Mouse (Mus musculus): ENCODE results near the gene Pdhb. TPM values are rescaled to one million over a fixed set of nuclear protein-coding genes. Genes with fewer than 3 reads are reported as not detected.
A peak's percentile ranks its signal among the peaks of the same experiment; 100 is the strongest.
"Not testable (repeated sequence)": the region's sequence is repeated elsewhere in the genome, so short reads cannot be mapped to it uniquely, and the experiment has no call there.

Pdhb gene
- polyA plus RNA-seq, 1 experiment = 19.8 TPM

DNA sequence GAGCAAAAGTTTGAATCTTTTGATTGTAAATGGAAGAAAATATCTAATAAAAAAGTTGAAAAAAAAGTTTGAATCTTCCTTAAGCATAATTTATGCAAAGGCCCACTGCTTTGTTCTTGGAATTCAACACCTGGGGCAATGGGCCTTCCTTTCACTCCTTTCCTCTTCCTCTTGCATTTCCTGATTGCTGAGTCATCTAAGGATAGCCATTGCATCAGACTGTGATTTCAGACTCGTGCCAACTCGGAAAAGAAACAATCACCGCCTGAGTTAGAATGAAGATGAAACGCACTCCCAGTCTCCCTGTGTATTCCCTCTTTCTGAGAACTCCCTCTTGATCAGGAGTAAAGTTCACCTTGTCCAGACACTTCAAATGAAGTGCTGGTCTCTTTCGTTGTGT lies 1.8 kb upstream of the Pdhb start:
- Histone ChIP-seq H3K36me3 (ENCODE audit: control insufficient read depth, insufficient read depth, low read length) (peaks cover 7% of the 10 kb centered on the region), H3K27ac (ENCODE audit: insufficient read depth, low read depth, low read length) (peak overlapping the region; percentile 36; the same call in 1 of the 2 replicates), H3K4me1 (ENCODE audit: control insufficient read depth, insufficient read depth, insufficient read length, low read length) (peaks cover 4% of the 10 kb centered on the region; the same call in 1 of the 2 replicates), H3K27me3 (ENCODE audit: control insufficient read depth, insufficient read depth, low read length) (no peaks in the 10 kb centered on the region), H3K4me3 (ENCODE audit: low read depth, low read length) (no peak overlapping the region)
- TF ChIP-seq POLR2A (IDR thresholded peaks at IDR 0.05; ENCODE audit: low read depth, low read length) (no peak), CTCF (IDR thresholded peaks at IDR 0.05; ENCODE audit: extremely low read depth, insufficient read length, insufficient replicate concordance, low read depth, low read length) (no peak)
- WGBS = 32% methylated on average over 5 of the region's 5 CpGs

DNA sequence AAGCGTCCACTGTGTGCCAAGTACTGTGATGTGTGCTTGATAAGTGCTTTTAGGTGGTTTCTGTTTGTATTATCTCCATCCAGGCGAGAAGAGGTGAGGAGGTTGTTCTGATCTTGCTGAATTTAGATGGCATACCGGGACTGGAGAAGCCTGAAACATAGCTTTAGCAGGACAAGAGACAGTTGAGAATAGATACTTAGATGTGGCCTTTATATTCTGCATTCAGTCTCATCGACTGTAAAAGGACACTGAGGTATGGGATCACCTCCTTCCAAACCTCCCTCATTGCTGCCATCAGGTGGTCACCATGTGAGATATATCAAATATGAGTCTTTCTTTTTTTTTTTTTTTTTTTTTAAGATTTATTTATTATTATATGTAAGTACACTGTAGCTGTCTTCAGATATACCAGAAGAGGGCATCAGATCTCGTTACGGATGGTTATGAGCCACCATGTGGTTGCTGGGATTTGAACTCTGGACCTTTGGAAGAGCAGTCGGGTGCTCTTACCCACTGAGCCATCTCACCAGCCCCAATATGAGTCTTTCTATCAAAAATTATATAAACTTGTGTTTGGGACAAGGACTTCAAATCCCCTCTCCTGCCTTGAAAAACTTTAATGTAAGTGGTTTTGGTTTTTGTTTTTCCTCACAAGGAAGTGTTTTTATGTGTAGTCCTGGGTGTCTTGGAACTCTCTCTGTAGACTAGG lies 871 bp upstream of the Pdhb start:
- 6% methylated on average over 7 of the region's 7 CpGs for WGBS
- H3K4me1 ChIP-seq (ENCODE audit: control insufficient read depth, insufficient read depth, insufficient read length, low read length); H3K27me3 ChIP-seq (ENCODE audit: control insufficient read depth, insufficient read depth, low read length): not testable (repeated sequence)
- Histone ChIP-seq H3K36me3 (ENCODE audit: control insufficient read depth, insufficient read depth, low read length) (peaks cover 16% of the 10 kb centered on the region), H3K4me3 (ENCODE audit: low read depth, low read length) (peak overlapping the region; percentile 57), H3K27ac (ENCODE audit: insufficient read depth, low read depth, low read length) (peak overlapping the region; percentile 90)

DNA sequence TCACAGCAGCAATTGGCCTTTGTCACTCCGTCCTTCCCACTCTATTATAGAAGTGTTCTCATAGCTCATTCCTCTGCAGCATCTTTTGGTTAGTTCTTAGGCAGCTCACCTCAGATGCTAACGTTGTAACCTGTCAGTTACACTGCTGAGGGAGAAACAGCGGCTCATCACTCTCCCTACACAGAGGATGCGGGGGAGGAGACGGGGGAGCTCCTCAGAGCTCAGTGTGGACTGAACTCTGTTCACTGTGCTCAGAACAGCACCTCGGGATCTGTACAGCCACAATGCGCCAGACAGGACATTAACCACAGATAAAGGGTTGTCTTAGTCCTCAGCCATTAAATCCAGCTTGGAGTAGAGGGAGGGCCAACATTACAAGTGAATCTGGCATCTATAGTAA lies 8.4 kb downstream of the Pdhb start:
- Histone ChIP-seq H3K27me3 (ENCODE audit: control insufficient read depth, insufficient read depth, low read length) (no peaks in the 10 kb centered on the region), H3K27ac (ENCODE audit: insufficient read depth, low read depth, low read length) (no peak overlapping the region), H3K4me3 (ENCODE audit: low read depth, low read length) (no peak overlapping the region), H3K36me3 (ENCODE audit: control insufficient read depth, insufficient read depth, low read length) (peaks cover 62% of the 10 kb centered on the region), H3K4me1 (ENCODE audit: control insufficient read depth, insufficient read depth, insufficient read length, low read length) (peaks cover 2% of the 10 kb centered on the region; the same call in 1 of the 2 replicates)
- WGBS = 82% methylated on average over 7 of the region's 7 CpGs
- TF ChIP-seq CTCF (IDR thresholded peaks at IDR 0.05; ENCODE audit: extremely low read depth, insufficient read length, insufficient replicate concordance, low read depth, low read length) = no peak

DNA sequence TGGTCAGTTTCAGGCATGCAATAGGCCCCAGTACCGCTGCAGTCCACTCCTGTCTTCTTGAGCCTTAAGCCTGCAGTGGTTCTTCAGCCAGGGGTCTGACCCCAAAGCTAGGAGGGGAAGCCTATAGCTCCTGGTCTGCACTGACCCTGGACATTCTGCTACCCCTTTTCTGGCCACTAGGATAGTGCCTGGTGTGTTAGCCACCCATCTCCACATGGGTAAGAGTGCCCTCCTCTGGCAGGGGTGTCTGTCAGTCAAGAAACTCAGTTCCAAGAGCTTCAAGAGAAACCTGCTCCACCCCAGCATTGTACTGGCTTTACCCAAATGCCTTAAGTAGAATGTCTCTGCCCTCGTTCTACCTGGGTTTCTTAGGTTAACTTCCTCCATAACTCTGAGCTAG lies 11.0 kb downstream of the Pdhb start:
- no peaks in the 10 kb centered on the region for H3K4me1 ChIP-seq (ENCODE audit: control insufficient read depth, insufficient read depth, insufficient read length, low read length)
- H3K36me3 ChIP-seq (ENCODE audit: control insufficient read depth, insufficient read depth, low read length) = peaks cover 52% of the 10 kb centered on the region
- no peak overlapping the region for H3K4me3 ChIP-seq (ENCODE audit: low read depth, low read length)
- no peak overlapping the region for H3K27ac ChIP-seq (ENCODE audit: insufficient read depth, low read depth, low read length)
- no peak for TF ChIP-seq POLR2A (IDR thresholded peaks at IDR 0.05; ENCODE audit: low read depth, low read length)
- TF ChIP-seq CTCF (IDR thresholded peaks at IDR 0.05; ENCODE audit: extremely low read depth, insufficient read length, insufficient replicate concordance, low read depth, low read length) = peak; percentile 59; the same call in 1 of the 2 replicates
- no peaks in the 10 kb centered on the region for H3K27me3 ChIP-seq (ENCODE audit: control insufficient read depth, insufficient read depth, low read length)
- WGBS = 80% methylated on average over 2 of the region's 2 CpGs

DNA sequence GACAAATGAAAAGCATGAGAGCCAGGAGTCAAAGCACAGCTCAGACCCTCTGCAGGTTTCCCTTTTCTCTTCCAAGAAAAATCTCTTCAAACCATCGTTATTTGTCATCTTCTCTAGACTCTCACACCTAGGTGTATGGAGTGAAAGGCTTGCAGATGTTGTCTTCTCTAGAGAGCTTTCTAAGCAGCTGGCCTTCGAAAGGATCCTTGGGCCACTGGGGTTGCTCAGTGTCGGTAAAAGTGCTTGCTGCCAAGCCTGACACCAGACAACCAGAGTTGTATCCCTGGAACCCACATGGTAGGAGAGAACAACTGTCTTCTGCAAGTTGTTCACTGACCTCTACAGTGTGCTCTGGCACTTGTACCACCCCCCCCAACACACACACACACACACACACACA lies 13.7 kb downstream of the Pdhb start:
- H3K36me3 ChIP-seq (ENCODE audit: control insufficient read depth, insufficient read depth, low read length) = peaks cover 40% of the 10 kb centered on the region
- no peak for TF ChIP-seq POLR2A (IDR thresholded peaks at IDR 0.05; ENCODE audit: low read depth, low read length)
- TF ChIP-seq CTCF (IDR thresholded peaks at IDR 0.05; ENCODE audit: extremely low read depth, insufficient read length, insufficient replicate concordance, low read depth, low read length) = no peak
- H3K27me3 ChIP-seq (ENCODE audit: control insufficient read depth, insufficient read depth, low read length) = no peaks in the 10 kb centered on the region
- H3K4me3 ChIP-seq (ENCODE audit: low read depth, low read length) = no peak overlapping the region
- H3K27ac ChIP-seq (ENCODE audit: insufficient read depth, low read depth, low read length) = no peak overlapping the region
- H3K4me1 ChIP-seq (ENCODE audit: control insufficient read depth, insufficient read depth, insufficient read length, low read length) = no peaks in the 10 kb centered on the region
- WGBS = 81% methylated on average over 3 of the region's 3 CpGs

DNA sequence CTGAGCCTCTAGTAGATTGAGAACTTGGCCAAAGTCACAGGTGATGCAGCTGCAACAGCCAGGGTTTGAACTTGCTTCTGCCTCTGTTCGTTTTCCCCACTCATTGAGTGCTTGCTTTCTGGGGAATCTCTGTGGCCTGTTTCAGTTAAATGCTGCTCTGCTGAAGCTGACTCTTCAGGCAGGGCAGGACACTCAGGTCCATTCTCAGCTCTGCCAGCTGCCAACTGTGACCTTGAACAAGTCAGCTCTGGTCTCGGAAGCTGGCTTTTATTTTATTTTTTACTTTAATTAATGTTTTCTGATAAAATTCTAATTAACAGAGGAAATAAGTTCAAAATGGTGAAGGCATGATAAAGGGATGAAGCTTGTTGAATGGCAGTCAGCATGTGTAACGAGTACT lies 14.1 kb downstream of the Pdhb start:
- Histone ChIP-seq H3K4me1 (ENCODE audit: control insufficient read depth, insufficient read depth, insufficient read length, low read length) (no peaks in the 10 kb centered on the region), H3K27me3 (ENCODE audit: control insufficient read depth, insufficient read depth, low read length) (no peaks in the 10 kb centered on the region), H3K27ac (ENCODE audit: insufficient read depth, low read depth, low read length) (no peak overlapping the region), H3K4me3 (ENCODE audit: low read depth, low read length) (no peak overlapping the region), H3K36me3 (ENCODE audit: control insufficient read depth, insufficient read depth, low read length) (peaks cover 36% of the 10 kb centered on the region)
- no peak for TF ChIP-seq CTCF (IDR thresholded peaks at IDR 0.05; ENCODE audit: extremely low read depth, insufficient read length, insufficient replicate concordance, low read depth, low read length)
- TF ChIP-seq POLR2A (IDR thresholded peaks at IDR 0.05; ENCODE audit: low read depth, low read length) = no peak
- WGBS = 91% methylated on average over 3 of the region's 3 CpGs

DNA sequence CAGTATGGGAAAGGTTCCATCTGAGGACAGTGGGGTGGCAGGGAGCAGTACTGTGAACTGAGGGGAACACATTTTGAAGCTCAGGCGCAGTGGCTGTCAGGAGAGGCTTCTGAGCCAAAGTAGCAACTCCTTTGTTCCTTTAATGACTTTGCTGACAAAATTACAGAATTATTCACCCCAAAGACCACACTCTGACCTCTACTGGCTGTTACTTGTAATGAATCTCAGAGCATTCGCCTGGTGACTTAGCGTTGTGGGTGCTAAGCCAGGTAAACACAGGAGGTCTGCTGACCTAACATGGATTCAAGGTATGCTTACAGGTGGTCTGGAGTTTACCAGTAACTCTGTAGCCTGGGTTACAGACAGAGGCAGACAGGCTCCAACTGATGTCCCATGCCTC lies 15.9 kb downstream of the Pdhb start:
- H3K4me1 ChIP-seq (ENCODE audit: control insufficient read depth, insufficient read depth, insufficient read length, low read length) = no peaks in the 10 kb centered on the region
- WGBS = 46% methylated on average over 3 of the region's 3 CpGs
- H3K27ac ChIP-seq (ENCODE audit: insufficient read depth, low read depth, low read length) = no peak overlapping the region
- no peak overlapping the region for H3K4me3 ChIP-seq (ENCODE audit: low read depth, low read length)
- H3K27me3 ChIP-seq (ENCODE audit: control insufficient read depth, insufficient read depth, low read length) = no peaks in the 10 kb centered on the region
- H3K36me3 ChIP-seq (ENCODE audit: control insufficient read depth, insufficient read depth, low read length) = peaks cover 39% of the 10 kb centered on the region
- no peak for TF ChIP-seq POLR2A (IDR thresholded peaks at IDR 0.05; ENCODE audit: low read depth, low read length)
- peak; percentile 11; the same call in 1 of the 2 replicates for TF ChIP-seq CTCF (IDR thresholded peaks at IDR 0.05; ENCODE audit: extremely low read depth, insufficient read length, insufficient replicate concordance, low read depth, low read length)
